Mouse (Mus musculus) stomach, embryonic 14.5 days (tissue): ENCODE measurements at regions not wholly inside any gene's neighbourhood (a gene's known extent, or its start where the extent isn't known, plus 50 kb on each side); places are given as distances from the start of the nearest gene placed in this dataset.

Experiments
- ATAC-seq: fragments of 200-750 bp; cut with Nextera tagmentation; 2 replicates; pipeline ENCODE4 v1.8.0; 2017; ENCODE audit warnings: low read depth, moderate TSS enrichment; ENCODE audit not compliant: insufficient number of reproducible peaks, insufficient read depth, low FRiP score
- H3K27ac ChIP-seq: fragments of 300-500 bp; sonication (generic); 2 replicates; pipeline ENCODE4 v1.5.1; 2014; ENCODE audit warnings: mild to moderate bottlenecking, low read length, moderate library complexity, mixed read lengths
- H3K27me3 ChIP-seq: fragments of 300-500 bp; sonication (generic); 2 replicates; pipeline ENCODE4 v1.6.1; 2014; ENCODE audit warnings: low read length, control low read depth, mixed read lengths; ENCODE audit not compliant: control insufficient read depth, insufficient read depth
- H3K36me3 ChIP-seq: fragments of 300-500 bp; sonication (generic); 2 replicates; pipeline ENCODE4 v1.6.1; 2014; ENCODE audit warnings: mild to moderate bottlenecking, control low read depth, low read length, moderate library complexity, mixed read lengths; ENCODE audit not compliant: control insufficient read depth, insufficient read depth
- H3K4me1 ChIP-seq: fragments of 300-500 bp; sonication (generic); 2 replicates; pipeline ENCODE4 v1.6.1; 2014; ENCODE audit warnings: low read length, control low read depth, mixed read lengths; ENCODE audit not compliant: control insufficient read depth, insufficient read depth
- H3K4me2 ChIP-seq: fragments of 300-500 bp; sonication (generic); replicated peaks from 2 replicates; pipeline ENCODE4 v1.6.1; 2014; ENCODE audit warnings: low read depth, low read length, control low read depth
- H3K4me3 ChIP-seq: fragments of 300-500 bp; sonication (generic); 2 replicates; pipeline ENCODE4 v1.5.1; 2014; ENCODE audit warnings: low read depth, low read length, control low read depth
- H3K9ac ChIP-seq: fragments of 300-500 bp; sonication (generic); replicated peaks from 2 replicates; pipeline ENCODE4 v1.6.1; 2014; ENCODE audit warnings: low read depth, mild to moderate bottlenecking, control low read depth, low read length, moderate library complexity, mixed read lengths
- H3K9me3 ChIP-seq: fragments of 300-500 bp; sonication (generic); 2 replicates; pipeline ENCODE4 v1.6.1; 2016; ENCODE audit warnings: low read depth, low read length, control low read depth; ENCODE audit not compliant: control insufficient read depth
- WGBS: fragments of 180-500 bp; shearing (Covaris S2); extraction: QIAGEN DNeasy Blood & Tissue Kit; methylation state at CpG from one replicate; pipeline ENCODE4 v1.1.7; 2014; 5-methylcytosine and 5-hydroxymethylcytosine counted together

- WGBS: 6% methylated on average over 12 of the region's 12 CpGs
- Histone ChIP-seq H3K4me2 (no peak overlapping the region), H3K4me3 (no peak overlapping the region), H3K4me1 (peaks cover 7% of the 10 kb centered on the region; the same call in 1 of the 2 replicates), H3K9ac (no peak overlapping the region), H3K9me3 (no peaks in the 10 kb centered on the region), H3K36me3 (no peaks in the 10 kb centered on the region), H3K27me3 (peaks cover 80% of the 10 kb centered on the region), H3K27ac (no peak overlapping the region)
- no peak for ATAC-seq
These were observed 79.2 kb upstream of the Pax2 start for GRCm38 (mm10) chr19:44676555-44677120.

- H3K9ac ChIP-seq: no peak overlapping the region
- no peak for ATAC-seq
- H3K4me2 ChIP-seq: no peak overlapping the region
- H3K4me3 ChIP-seq: no peak overlapping the region
- 50% methylated on average over 8 of the region's 8 CpGs for WGBS
- H3K27me3 ChIP-seq: peaks cover 78% of the 10 kb centered on the region
- no peaks in the 10 kb centered on the region for H3K9me3 ChIP-seq
- no peaks in the 10 kb centered on the region for H3K36me3 ChIP-seq
- peaks cover 1% of the 10 kb centered on the region; the same call in 1 of the 2 replicates for H3K4me1 ChIP-seq
- no peak overlapping the region for H3K27ac ChIP-seq
These were observed 78.5 kb upstream of the Pax2 start for GRCm38 (mm10) chr19:44677295-44677694.

- Histone ChIP-seq H3K36me3 (no peaks in the 10 kb centered on the region), H3K9me3 (no peaks in the 10 kb centered on the region), H3K4me3 (no peak overlapping the region), H3K27me3 (peaks cover 79% of the 10 kb centered on the region), H3K4me1 (no peaks in the 10 kb centered on the region), H3K9ac (no peak overlapping the region), H3K4me2 (no peak overlapping the region), H3K27ac (no peak overlapping the region)
- no peak for ATAC-seq
- 73% methylated on average over 1 of the region's 1 CpGs for WGBS
These were observed 77.2 kb upstream of the Pax2 start for GRCm38 (mm10) chr19:44678686-44679085.

GRCm38 (mm10) chr19:44681675-44682074 lies 74.2 kb upstream of the Pax2 start:
- no peak overlapping the region for H3K4me3 ChIP-seq
- H3K9me3 ChIP-seq: no peaks in the 10 kb centered on the region
- WGBS: 18% methylated on average over 8 of the region's 8 CpGs
- H3K27me3 ChIP-seq: peaks cover 79% of the 10 kb centered on the region
- no peaks in the 10 kb centered on the region for H3K4me1 ChIP-seq
- no peak overlapping the region for H3K4me2 ChIP-seq
- H3K9ac ChIP-seq: no peak overlapping the region
- H3K27ac ChIP-seq: no peak overlapping the region
- no peaks in the 10 kb centered on the region for H3K36me3 ChIP-seq
- no peak for ATAC-seq

- 5% methylated on average over 12 of the region's 12 CpGs for WGBS
- Histone ChIP-seq H3K27ac (no peak overlapping the region), H3K9me3 (no peaks in the 10 kb centered on the region), H3K36me3 (no peaks in the 10 kb centered on the region), H3K4me1 (no peaks in the 10 kb centered on the region), H3K9ac (no peak overlapping the region), H3K4me2 (no peak overlapping the region), H3K27me3 (peaks cover 68% of the 10 kb centered on the region), H3K4me3 (no peak overlapping the region)
- ATAC-seq: no peak
These were observed 72.7 kb upstream of the Pax2 start for GRCm38 (mm10) chr19:44683191-44683590.

GRCm38 (mm10) chr19:44684061-44684514 lies 71.8 kb upstream of the Pax2 start:
- peak overlapping the region; percentile 34 for H3K4me2 ChIP-seq

GRCm38 (mm10) chr19:44686061-44686460 lies 69.8 kb upstream of the Pax2 start:
- no peak for ATAC-seq
- WGBS: 36% methylated on average over 7 of the region's 7 CpGs
- no peaks in the 10 kb centered on the region for H3K4me1 ChIP-seq
- H3K4me3 ChIP-seq: no peak overlapping the region
- H3K9me3 ChIP-seq: no peaks in the 10 kb centered on the region
- H3K9ac ChIP-seq: no peak overlapping the region
- H3K27ac ChIP-seq: no peak overlapping the region
- no peak overlapping the region for H3K4me2 ChIP-seq
- H3K36me3 ChIP-seq: no peaks in the 10 kb centered on the region
- H3K27me3 ChIP-seq: peaks cover 48% of the 10 kb centered on the region

More at GRCm38 (mm10) chr19:44684061-44684514, 71.8 kb upstream of the Pax2 start:
- 1% methylated on average over 47 of the region's 48 CpGs for WGBS
- Histone ChIP-seq H3K4me1 (no peaks in the 10 kb centered on the region), H3K36me3 (no peaks in the 10 kb centered on the region), H3K4me3 (peak overlapping the region; percentile 20), H3K27me3 (peaks cover 63% of the 10 kb centered on the region), H3K9ac (no peak overlapping the region), H3K9me3 (no peaks in the 10 kb centered on the region), H3K27ac (no peak overlapping the region)
- ATAC-seq: no peak

GRCm38 (mm10) chr19:44692396-44692795 lies 63.4 kb upstream of the Pax2 start:
- H3K27me3 ChIP-seq: peaks cover 20% of the 10 kb centered on the region
- H3K4me1 ChIP-seq: no peaks in the 10 kb centered on the region
- no peak overlapping the region for H3K9ac ChIP-seq
- H3K27ac ChIP-seq: no peak overlapping the region
- no peaks in the 10 kb centered on the region for H3K9me3 ChIP-seq
- no peak overlapping the region for H3K4me2 ChIP-seq
- ATAC-seq: no peak
- under 1% methylated on average over 17 of the region's 17 CpGs for WGBS
- H3K4me3 ChIP-seq: no peak overlapping the region
- H3K36me3 ChIP-seq: no peaks in the 10 kb centered on the region

- no peaks in the 10 kb centered on the region for H3K36me3 ChIP-seq
- WGBS: 4% methylated on average over 16 of the region's 16 CpGs
- H3K9ac ChIP-seq: no peak overlapping the region
- no peak overlapping the region for H3K4me3 ChIP-seq
- peaks cover 20% of the 10 kb centered on the region for H3K27me3 ChIP-seq
- H3K4me1 ChIP-seq: no peaks in the 10 kb centered on the region
- no peak overlapping the region for H3K27ac ChIP-seq
- H3K9me3 ChIP-seq: no peaks in the 10 kb centered on the region
- no peak overlapping the region for H3K4me2 ChIP-seq
- no peak for ATAC-seq
These were observed 63.0 kb upstream of the Pax2 start for GRCm38 (mm10) chr19:44692816-44693215.
